Mouse (Mus musculus) kidney, adult 18-20 months (tissue): Measurements from ENCODE around the gene Olfr354.

ENCODE experiments used
- DNase-seq: peaks from one replicate; pipeline ENCODE4 v3.0.0; 2021

Olfr354 gene

GRCm38 (mm10) chr2:36905380-36905779, at the start of gene Olfr354:
Gene Olfr354 (plus strand): TSS chr2:36905680.
- DNase-seq: no peak

GRCm38 (mm10) chr2:36862560-36862959, 42.9 kb upstream of the Olfr354 start, which contains the start of gene Olfr351:
Gene Olfr351 (minus strand): TSS chr2:36862660.
- DNase-seq: no peak

DNA sequence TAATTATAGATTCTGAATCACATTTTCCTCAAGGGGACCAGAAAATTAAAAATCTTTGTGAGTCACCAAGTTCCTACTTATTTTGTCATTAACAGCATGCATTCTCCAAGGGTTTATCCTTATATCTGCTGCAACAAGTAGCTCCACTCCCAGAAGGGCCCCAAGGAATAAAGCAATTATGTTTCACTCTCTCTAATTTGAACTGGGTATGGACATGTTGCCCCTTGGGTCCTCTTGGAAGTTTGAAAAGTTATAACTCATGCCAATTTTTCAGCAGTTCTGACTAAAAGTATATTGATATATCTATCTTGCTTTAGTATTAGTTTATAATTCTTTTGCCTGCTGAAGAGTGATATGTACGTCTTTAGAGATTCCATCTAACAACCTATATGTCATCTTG, 37.3 kb upstream of the Olfr354 start, which contains the start of gene Olfr352:
TSS of gene Olfr352 (plus strand) at position 301 of the 400 bp plus-strand sequence.
- no peak for DNase-seq

- DNase-seq: no peak
Observed at GRCm38 (mm10) chr2:36892836-36893235, 12.6 kb upstream of the Olfr354 start, which contains the start of gene Olfr353. Gene Olfr353 (minus strand): TSS chr2:36892936.

GRCm38 (mm10) chr2:36897114-36897513, 8.4 kb upstream of the Olfr354 start:
- DNase-seq: no peak

- no peak for DNase-seq
Observed at GRCm38 (mm10) chr2:36928797-36929196, 23.3 kb downstream of the Olfr354 start, which contains the start of gene Olfr355. Gene Olfr355 (minus strand): TSS chr2:36928897.

- DNase-seq: no peak
Observed at GRCm38 (mm10) chr2:36936821-36937220, 31.3 kb downstream of the Olfr354 start, which contains the start of gene Olfr356. Gene Olfr356 (plus strand): TSS chr2:36937121.
